21 mouse cellular contexts compared by ENCODE assay signal in genomic region chr17:75529222-75529935, GRCm38 (mm10). TPM values are rescaled to one million over a fixed set of nuclear protein-coding genes. Genes with fewer than 3 reads are reported as not detected.
DNase-seq lines count a peak whose midpoint lies in the region; ATAC-seq and TF ChIP-seq lines count a peak whose summit lies in the region.
"Had no signal": no experiment of that assay in that cellular context is flagged by ENCODE, and none has a peak within 500 bp of the region (broad histone marks: within the 10 kb centered on the region; RNA-seq: fewer than 3 reads in every experiment).

No protein-coding gene starts in this region.

- TF ChIP-seq EP300 in liver, embryonic 14.5 days (IDR thresholded peaks at IDR 0.05; ENCODE audit: low read depth), result no peak

- intact Hi-C loops in gastrocnemius, adult 2 months (cut with DNase I), result no loop called here
- intact Hi-C loops in gastrocnemius, postnatal 36 days (cut with DNase I), result loop anchor here (10.0 kb wide), 1 partner anchor 115 kb away; no protein-coding TSS in a partner anchor

- H3K9ac ChIP-seq in liver, embryonic 14.5 days (replicated peaks), result no peak overlapping the region
- H3K9ac ChIP-seq in liver, embryonic 12.5 days, result no peak overlapping the region
- H3K9ac ChIP-seq: liver, embryonic 15.5 days had no signal

- ATAC-seq in liver, embryonic 14.5 days (ENCODE audit: insufficient read depth), result no peak
- no peak for ATAC-seq in liver, embryonic 12.5 days
- ATAC-seq: CD4-positive, CD25-positive, alpha-beta regulatory T cell, adult 4 months; midbrain, embryonic 16.5 days had no signal

- DNase-seq in gastrocnemius, adult 2 months, result no peak
- DNase-seq in gastrocnemius, postnatal 36 days, result no peak
- DNase-seq in liver, embryonic 14.5 days (ENCODE audit: low read depth in 3 of 3, low spot score in 3 of 3), result no peak
- DNase-seq in ZHBTc4 (ENCODE audit: low read depth, low spot score), result peak; percentile 23
- no peak for DNase-seq in frontal cortex, postnatal 10 days (ENCODE audit: low spot score in 2 of 2)
- DNase-seq: adrenal gland, postnatal 14 days; cerebellum, adult 11 months; cerebellum, postnatal 25 days; embryo, embryonic 11 days; gastrocnemius, postnatal 14 days; kidney, adult 18-20 months; kidney, postnatal 14 days; lung, postnatal 36 days; thymus, postnatal 14 days had no signal

- TF ChIP-seq CTCF in gastrocnemius, adult 2 months (IDR thresholded peaks at IDR 0.05), result peak; percentile 34; the same call in 1 of the 2 replicates
- peak; percentile 42; the same call in 1 of the 2 replicates for TF ChIP-seq CTCF in liver, embryonic 14.5 days (IDR thresholded peaks at IDR 0.05; ENCODE audit: low read depth)
- TF ChIP-seq CTCF in E14TG2a.4 (conservative IDR thresholded peaks at IDR 0.05; ENCODE audit: low read length), result peak; percentile 72

- no peaks in the 10 kb centered on the region for H3K27me3 ChIP-seq in liver, embryonic 14.5 days (ENCODE audit: control insufficient read depth, insufficient read depth, low read length)
- no peaks in the 10 kb centered on the region for H3K27me3 ChIP-seq in liver, embryonic 12.5 days (replicated peaks)
- H3K27me3 ChIP-seq in E14TG2a.4 (ENCODE audit: insufficient read depth, low read length), result no peaks in the 10 kb centered on the region
- H3K27me3 ChIP-seq: liver, embryonic 15.5 days had no signal

- no peak overlapping the region for H3K27ac ChIP-seq in gastrocnemius, adult 2 months
- H3K27ac ChIP-seq in liver, embryonic 14.5 days, result no peak overlapping the region
- H3K27ac ChIP-seq in liver, embryonic 12.5 days, result no peak overlapping the region
- H3K27ac ChIP-seq: forebrain, embryonic 10.5 days; limb, embryonic 10.5 days; liver, embryonic 15.5 days had no signal

- no peaks in the 10 kb centered on the region for H3K4me1 ChIP-seq in liver, embryonic 14.5 days (replicated peaks; ENCODE audit: control insufficient read depth in 2 of 2, insufficient read depth in 2 of 2, low read length in 1 of 2)
- H3K4me1 ChIP-seq in liver, embryonic 12.5 days, result no peaks in the 10 kb centered on the region
- H3K4me1 ChIP-seq in E14TG2a.4 (replicated peaks; ENCODE audit: low read depth, low read length), result peaks cover 15% of the 10 kb centered on the region
- H3K4me1 ChIP-seq: forebrain, embryonic 10.5 days; liver, embryonic 15.5 days had no signal

- H3K9me3 ChIP-seq in liver, embryonic 14.5 days (ENCODE audit: control insufficient read depth, low read length), result no peaks in the 10 kb centered on the region
- H3K9me3 ChIP-seq in liver, embryonic 12.5 days (replicated peaks), result no peaks in the 10 kb centered on the region
- H3K9me3 ChIP-seq in E14TG2a.4 (ENCODE audit: low read length), result no peaks in the 10 kb centered on the region
- H3K9me3 ChIP-seq: forebrain, embryonic 10.5 days; limb, embryonic 10.5 days; liver, embryonic 15.5 days had no signal

- WGBS in liver, embryonic 14.5 days (ENCODE audit: insufficient replicate concordance), result 85% methylated on average over 14 of the region's 14 CpGs
- WGBS in liver, embryonic 12.5 days (ENCODE audit: insufficient replicate concordance), result 86% methylated on average over 14 of the region's 14 CpGs

- H3K4me3 ChIP-seq in gastrocnemius, adult 2 months, result no peak overlapping the region
- H3K4me3 ChIP-seq in liver, embryonic 14.5 days (ENCODE audit: insufficient read depth in 1 of 2, low read depth in 2 of 2, low read length in 2 of 2), result no peak overlapping the region
- no peak overlapping the region for H3K4me3 ChIP-seq in liver, embryonic 12.5 days
- H3K4me3 ChIP-seq in E14TG2a.4 (replicated peaks; ENCODE audit: low read length), result no peak overlapping the region
- H3K4me3 ChIP-seq: forebrain, embryonic 10.5 days; limb, embryonic 10.5 days; liver, embryonic 15.5 days had no signal

- no peak overlapping the region for H3K4me2 ChIP-seq in liver, embryonic 14.5 days (ENCODE audit: low read depth)
- H3K4me2 ChIP-seq in liver, embryonic 12.5 days, result no peak overlapping the region
- H3K4me2 ChIP-seq: liver, embryonic 15.5 days had no signal

- H3K36me3 ChIP-seq in liver, embryonic 14.5 days (replicated peaks; ENCODE audit: control insufficient read depth, insufficient read depth, low read depth), result no peaks in the 10 kb centered on the region
- H3K36me3 ChIP-seq in liver, embryonic 12.5 days, result peaks cover 6% of the 10 kb centered on the region; the same call in 1 of the 2 replicates
- no peaks in the 10 kb centered on the region for H3K36me3 ChIP-seq in E14TG2a.4 (ENCODE audit: insufficient read depth, low read length)
- H3K36me3 ChIP-seq: liver, embryonic 15.5 days had no signal

RNA-seq across cellular contexts. Expression of gene Fam98a, which starts 22.4 kb away (rescaled TPM):
- 10 to 100 TPM; 33.1 to 34.6 TPM for total RNA-seq in gastrocnemius, adult 2 months (2021)
- total RNA-seq in gastrocnemius, postnatal 36 days (2021), result 10 to 100 TPM; 26.6 to 31.1 TPM
- 13.1 and 17.9 TPM in 2 replicates for polyA plus RNA-seq in liver, embryonic 14.5 days (2012; rRNA removed)
- polyA plus RNA-seq in liver, embryonic 14.5 days (2014; fragmentation: Nextera tagmentation; extraction: Ambion mirVana), result 6.0 and 6.1 TPM in 2 replicates
- polyA plus RNA-seq in liver, embryonic 12.5 days (2016; fragmentation: Nextera tagmentation; extraction: Ambion mirVana), result 25.2 and 27.9 TPM in 2 replicates
